Mouse (Mus musculus) ES-E14 (cell line): Measurements from ENCODE around the gene Pla2g7.

Source experiments
- HCFC1 ChIP-seq: IDR thresholded peaks from 2 replicates; pipeline ENCODE4 v1.6.1; 2012; ENCODE audit warnings: low read length, inconsistent platforms, borderline replicate concordance; ENCODE audit not compliant: insufficient read depth
- ZC3H11A ChIP-seq: IDR thresholded peaks from 2 replicates; pipeline ENCODE4 v1.6.1; 2012; ENCODE audit warnings: low read depth, mild to moderate bottlenecking, inconsistent platforms, low read length, borderline replicate concordance
- ZNF384 ChIP-seq: IDR thresholded peaks from 2 replicates; pipeline ENCODE4 v1.6.1; 2012; ENCODE audit warnings: low read depth, low read length, inconsistent platforms

- TF ChIP-seq ZC3H11A, result no peak
- TF ChIP-seq HCFC1, result no peak
- TF ChIP-seq ZNF384, result no peak
Observed at GRCm38 (mm10) chr17:43629026-43629495, 61.2 kb downstream of the Pla2g7 start.
